Mouse (Mus musculus): ENCODE results near the gene Cyp2b23. TPM values are rescaled to one million over a fixed set of nuclear protein-coding genes. Genes with fewer than 3 reads are reported as not detected.
"Not testable (repeated sequence)": the region's sequence is repeated elsewhere in the genome, so short reads cannot be mapped to it uniquely, and the experiment has no call there.

Gene Cyp2b23
- total and polyA plus RNA-seq, 3 experiments = not detected

DNA sequence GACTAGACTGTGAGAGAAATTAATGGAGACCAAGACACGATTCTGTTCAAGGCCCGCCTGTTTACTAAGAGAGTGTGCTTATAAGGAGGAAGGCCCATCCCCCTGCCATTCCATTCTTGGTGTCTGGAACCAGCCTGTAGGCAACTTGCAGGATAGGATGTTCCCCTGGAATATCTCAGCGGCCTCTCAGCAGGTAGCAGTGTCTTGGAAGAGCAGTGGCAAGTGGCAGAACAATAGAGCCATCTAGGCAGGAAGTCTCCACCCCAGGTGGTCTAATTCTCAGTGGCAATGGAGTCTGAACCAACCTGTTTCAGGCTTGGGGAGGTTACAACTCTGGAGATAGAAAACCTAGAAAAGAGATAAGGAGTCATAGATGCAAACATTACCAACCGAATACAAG lies 13.9 kb upstream of the Cyp2b23 start:
- Histone ChIP-seq H3K36me3 (ENCODE audit: control insufficient read depth in 1 of 2, insufficient read depth in 2 of 2, low read length in 2 of 2) (no peaks in the 10 kb centered on the region), H3K4me3 (ENCODE audit: control insufficient read depth in 1 of 2, insufficient read depth in 1 of 2, low read depth in 2 of 2, low read length in 2 of 2) (no peak overlapping the region), H3K27me3 (ENCODE audit: control insufficient read depth in 1 of 2, insufficient read depth in 2 of 2, low read length in 2 of 2) (no peaks in the 10 kb centered on the region), H3K27ac (ENCODE audit: control insufficient read depth, low read depth, low read length) (no peak overlapping the region), H3K9me3 (replicated peaks; ENCODE audit: insufficient read depth, low read length) (no peaks in the 10 kb centered on the region), H3K79me2 (ENCODE audit: control insufficient read depth, insufficient read depth, low read length, poor library complexity) (no peaks in the 10 kb centered on the region), H3K4me1 (ENCODE audit: control insufficient read depth in 1 of 2, insufficient read depth in 2 of 2, low read length in 2 of 2) (no peaks in the 10 kb centered on the region), H3K9ac (ENCODE audit: control insufficient read depth, low read depth, low read length, poor library complexity, severe bottlenecking) (no peak overlapping the region)
- no peak for DNase-seq (ENCODE audit: low read depth, low spot score)
- no peak for TF ChIP-seq ZMIZ1 (IDR thresholded peaks at IDR 0.05; ENCODE audit: low read depth, low read length)
- no peak for TF ChIP-seq RCOR1 (IDR thresholded peaks at IDR 0.05; ENCODE audit: low read depth, low read length)
- no peak for TF ChIP-seq UBTF (IDR thresholded peaks at IDR 0.05; ENCODE audit: borderline replicate concordance, insufficient read depth, low read depth, low read length)
- no peak for TF ChIP-seq MEF2A (IDR thresholded peaks at IDR 0.05; ENCODE audit: extremely low read depth, insufficient replicate concordance, low read depth, low read length, poor library complexity, severe bottlenecking)
- TF ChIP-seq SMC3 (IDR thresholded peaks at IDR 0.05; ENCODE audit: low read depth, low read length) = no peak
- no peak for TF ChIP-seq MYB (IDR thresholded peaks at IDR 0.05; ENCODE audit: low read depth, low read length)
- TF ChIP-seq POLR2AphosphoS5 (IDR thresholded peaks at IDR 0.05; ENCODE audit: borderline replicate concordance, low read depth, low read length) = no peak
- TF ChIP-seq POLR2A (IDR thresholded peaks at IDR 0.05; ENCODE audit: control insufficient read depth in 1 of 2, insufficient read depth in 1 of 2, low read depth in 1 of 2, low read length in 2 of 2, poor library complexity in 1 of 2) = no peak
- no peak for TF ChIP-seq JUND (IDR thresholded peaks at IDR 0.05; ENCODE audit: low read depth, low read length)

DNA sequence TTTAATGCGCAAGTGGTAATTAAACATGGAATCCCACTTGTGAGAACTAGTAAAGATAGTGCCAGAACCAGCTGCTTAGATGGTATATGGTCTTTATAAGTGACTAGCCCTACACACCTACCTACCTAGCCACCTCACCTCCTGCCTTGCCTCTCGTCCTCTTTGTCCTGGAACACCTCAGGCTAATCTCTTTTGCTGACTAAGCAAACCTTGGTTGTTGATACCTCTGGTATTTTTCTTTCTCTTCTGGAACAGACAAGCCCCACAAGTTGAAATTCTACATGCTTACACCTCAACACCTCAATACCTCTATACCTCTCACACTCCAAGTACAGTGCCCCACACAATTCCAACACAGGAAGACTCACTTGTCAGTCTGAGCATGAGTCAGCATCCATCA lies 524 bp downstream of the Cyp2b23 start:
- Histone ChIP-seq H3K4me1 (ENCODE audit: control insufficient read depth in 1 of 2, insufficient read depth in 2 of 2, low read length in 2 of 2) (no peaks in the 10 kb centered on the region), H3K9me3 (replicated peaks; ENCODE audit: insufficient read depth, low read length) (no peaks in the 10 kb centered on the region), H3K9ac (ENCODE audit: control insufficient read depth, low read depth, low read length, poor library complexity, severe bottlenecking) (no peak overlapping the region), H3K27ac (ENCODE audit: control insufficient read depth, low read depth, low read length) (no peak overlapping the region), H3K27me3 (ENCODE audit: control insufficient read depth in 1 of 2, insufficient read depth in 2 of 2, low read length in 2 of 2) (no peaks in the 10 kb centered on the region), H3K36me3 (ENCODE audit: control insufficient read depth in 1 of 2, insufficient read depth in 2 of 2, low read length in 2 of 2) (no peaks in the 10 kb centered on the region), H3K4me3 (ENCODE audit: control insufficient read depth in 1 of 2, insufficient read depth in 1 of 2, low read depth in 2 of 2, low read length in 2 of 2) (no peak overlapping the region), H3K79me2 (ENCODE audit: control insufficient read depth, insufficient read depth, low read length, poor library complexity) (no peaks in the 10 kb centered on the region)
- no peak for TF ChIP-seq USF1 (IDR thresholded peaks at IDR 0.05; ENCODE audit: low read depth, low read length)
- TF ChIP-seq ZKSCAN1 (IDR thresholded peaks at IDR 0.05; ENCODE audit: low read depth, low read length) = no peak
- no peak for TF ChIP-seq MEF2A (IDR thresholded peaks at IDR 0.05; ENCODE audit: extremely low read depth, insufficient replicate concordance, low read depth, low read length, poor library complexity, severe bottlenecking)
- no peak for TF ChIP-seq MYC (IDR thresholded peaks at IDR 0.05; ENCODE audit: low read depth, low read length)
- TF ChIP-seq CHD2 (IDR thresholded peaks at IDR 0.05; ENCODE audit: low read length) = no peak
- TF ChIP-seq CTCF (IDR thresholded peaks at IDR 0.05 in 2 of 3, conservative IDR thresholded peaks at IDR 0.05 in 1 of 3; ENCODE audit: control insufficient read depth in 1 of 3, insufficient read depth in 1 of 3, low read depth in 2 of 3, low read length in 3 of 3, poor library complexity in 1 of 3, severe bottlenecking in 1 of 3) = no peak
- TF ChIP-seq TBP (IDR thresholded peaks at IDR 0.05; ENCODE audit: low read depth, low read length) = no peak
- no peak for TF ChIP-seq SIN3A (IDR thresholded peaks at IDR 0.05; ENCODE audit: low read length)
- TF ChIP-seq RAD21 (IDR thresholded peaks at IDR 0.05; ENCODE audit: low read depth, low read length) = no peak
- TF ChIP-seq BHLHE40 (IDR thresholded peaks at IDR 0.05; ENCODE audit: borderline replicate concordance, low read depth, low read length) = no peak
- no peak for TF ChIP-seq JUND (IDR thresholded peaks at IDR 0.05; ENCODE audit: low read depth, low read length)
- no peak for TF ChIP-seq EP300 (IDR thresholded peaks at IDR 0.05; ENCODE audit: low read depth in 1 of 2, low read length in 2 of 2)
- TF ChIP-seq MAX (IDR thresholded peaks at IDR 0.05; ENCODE audit: low read length) = no peak
- no peak for DNase-seq (ENCODE audit: low read depth, low spot score)

DNA sequence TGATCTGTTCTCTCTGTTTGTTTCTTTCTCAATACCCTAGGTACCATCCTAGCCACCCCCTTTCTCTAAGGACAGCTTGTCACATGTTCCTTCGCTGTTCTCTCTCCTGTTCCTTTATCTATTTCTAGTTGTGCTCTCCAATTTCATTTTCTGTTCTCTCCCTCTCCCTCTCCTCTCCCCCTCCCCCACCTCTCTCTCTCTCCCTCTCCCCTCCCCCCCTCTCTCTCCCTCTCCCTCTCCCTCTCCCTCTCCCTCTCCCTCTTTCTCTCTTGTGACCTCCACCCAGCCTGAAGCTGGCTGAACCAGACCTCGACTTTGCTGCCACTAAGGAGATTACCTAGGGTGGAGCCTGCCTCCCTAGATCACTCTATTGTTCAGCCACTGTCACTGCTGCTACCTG lies 18.8 kb downstream of the Cyp2b23 start:
- not testable (repeated sequence) for H3K27ac ChIP-seq (ENCODE audit: control insufficient read depth, low read depth, low read length); H3K4me1 ChIP-seq (ENCODE audit: control insufficient read depth in 1 of 2, insufficient read depth in 2 of 2, low read length in 2 of 2); H3K79me2 ChIP-seq (ENCODE audit: control insufficient read depth, insufficient read depth, low read length, poor library complexity); H3K27me3 ChIP-seq (ENCODE audit: control insufficient read depth in 1 of 2, insufficient read depth in 2 of 2, low read length in 2 of 2); H3K9me3 ChIP-seq (replicated peaks; ENCODE audit: insufficient read depth, low read length); H3K9ac ChIP-seq (ENCODE audit: control insufficient read depth, low read depth, low read length, poor library complexity, severe bottlenecking); H3K36me3 ChIP-seq (ENCODE audit: control insufficient read depth in 1 of 2, insufficient read depth in 2 of 2, low read length in 2 of 2); H3K4me3 ChIP-seq (ENCODE audit: control insufficient read depth in 1 of 2, insufficient read depth in 1 of 2, low read depth in 2 of 2, low read length in 2 of 2); DNase-seq (ENCODE audit: low read depth, low spot score)
